Mouse (Mus musculus) thymus, adult 2 months (tissue): ENCODE data around the gene Hc. TPM values are rescaled to one million over a fixed set of nuclear protein-coding genes. Genes with fewer than 3 reads are reported as not detected.

ENCODE experiments used
- DNase-seq: peaks from one replicate; pipeline ENCODE4 v3.0.0; 2021
- H3K27ac ChIP-seq: fragments of 200-500 bp; 2 replicates; pipeline ENCODE4 v1.5.1; 2012; ENCODE audit warnings: low read length, control low read depth; ENCODE audit not compliant: control insufficient read depth, insufficient read depth
- H3K27me3 ChIP-seq: fragments of 200-500 bp; 2 replicates; pipeline ENCODE4 v1.6.1; 2012; ENCODE audit warnings: mild to moderate bottlenecking, low read length, moderate library complexity, mixed read lengths; ENCODE audit not compliant: control insufficient read depth, insufficient read depth
- H3K36me3 ChIP-seq: fragments of 200-500 bp; 2 replicates; pipeline ENCODE4 v1.6.1; 2012; ENCODE audit warnings: mild to moderate bottlenecking, low read length, moderate library complexity; ENCODE audit not compliant: control insufficient read depth, insufficient read depth
- H3K4me1 ChIP-seq: fragments of 200-500 bp; replicated peaks from 2 replicates; pipeline ENCODE4 v1.6.1; 2012; ENCODE audit warnings: low read length; ENCODE audit not compliant: control insufficient read depth, insufficient read depth
- H3K4me3 ChIP-seq: fragments of 200-500 bp; 2 replicates; pipeline ENCODE4 v1.5.1; 2012; ENCODE audit warnings: mild to moderate bottlenecking, low read length, control low read depth, moderate library complexity; ENCODE audit not compliant: control insufficient read depth, insufficient read depth
- CTCF ChIP-seq: fragments of 200-500 bp; IDR thresholded peaks from 2 replicates; pipeline ENCODE4 v1.5.1; 2012; ENCODE audit warnings: mild to moderate bottlenecking, control low read depth, low read length, moderate library complexity, borderline replicate concordance; ENCODE audit not compliant: control insufficient read depth, poor library complexity, insufficient read depth; ENCODE audit errors: extremely low read depth
- POLR2A ChIP-seq: fragments of 200-500 bp; IDR thresholded peaks from 2 replicates; pipeline ENCODE4 v1.6.1; 2012; ENCODE audit warnings: mild to moderate bottlenecking, low read length, control low read depth, moderate library complexity; ENCODE audit not compliant: control insufficient read depth, poor library complexity, insufficient read depth; ENCODE audit errors: extremely low read depth
- WGBS: fragments of 180-500 bp; shearing (Covaris S2); methylation state at CpG from one replicate; pipeline ENCODE4 v1.1.7; 2018; 5-methylcytosine and 5-hydroxymethylcytosine counted together
- polyA plus RNA-seq: library from polyadenylated mRNA; depleted of rRNA; stranded (reverse); fragments of >200 nt; gene quantifications from 2 replicates; pipeline ENCODE4 v1.2.3, GENCODE M21; 2012

Hc gene
- polyA plus RNA-seq, 1 experiment = 0.15 TPM

DNA sequence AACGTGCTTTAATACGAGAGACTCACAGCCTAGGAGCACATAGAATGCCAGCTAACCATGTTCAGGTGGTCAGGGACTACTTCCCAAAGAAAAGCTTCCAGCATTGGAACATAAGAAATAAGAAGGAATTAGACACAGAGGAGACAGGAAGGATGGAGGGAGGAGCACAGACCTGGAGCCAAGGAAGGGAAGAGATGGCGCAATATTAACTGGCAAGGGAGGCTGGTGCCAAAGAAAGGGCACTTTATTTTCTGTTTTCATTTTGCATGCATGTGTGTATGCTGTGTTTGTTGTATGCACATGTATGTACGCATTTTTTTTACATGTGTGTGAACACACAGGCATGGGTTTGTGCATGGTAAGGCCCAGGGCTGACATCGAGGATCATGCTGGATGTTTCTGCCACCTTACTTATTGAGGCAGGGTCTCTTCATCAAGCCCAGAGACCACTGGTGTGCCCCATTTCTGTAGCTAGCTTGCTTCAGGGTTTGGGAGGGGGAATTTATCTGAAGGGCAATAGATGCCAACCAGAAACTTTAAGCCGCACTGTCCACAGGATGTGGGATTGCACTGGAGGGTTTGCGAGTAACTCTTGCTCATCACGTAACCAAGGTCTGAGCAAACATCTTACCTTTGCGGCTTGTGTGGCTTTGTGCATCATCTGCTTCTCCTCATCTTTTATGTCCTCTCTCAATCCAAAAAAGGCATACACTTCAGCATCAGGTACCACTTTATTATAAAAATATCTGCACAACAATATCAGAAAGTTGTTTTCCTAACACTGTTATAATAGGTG, 22.5 kb downstream of the Hc start:
- Histone ChIP-seq H3K4me1 (no peaks in the 10 kb centered on the region), H3K4me3 (no peak overlapping the region), H3K27me3 (no peaks in the 10 kb centered on the region), H3K36me3 (no peaks in the 10 kb centered on the region), H3K27ac (no peak overlapping the region)
- TF ChIP-seq POLR2A = no peak
- TF ChIP-seq CTCF = no peak
- 75% methylated on average over 9 of the region's 9 CpGs for WGBS
- no peak for DNase-seq

DNA sequence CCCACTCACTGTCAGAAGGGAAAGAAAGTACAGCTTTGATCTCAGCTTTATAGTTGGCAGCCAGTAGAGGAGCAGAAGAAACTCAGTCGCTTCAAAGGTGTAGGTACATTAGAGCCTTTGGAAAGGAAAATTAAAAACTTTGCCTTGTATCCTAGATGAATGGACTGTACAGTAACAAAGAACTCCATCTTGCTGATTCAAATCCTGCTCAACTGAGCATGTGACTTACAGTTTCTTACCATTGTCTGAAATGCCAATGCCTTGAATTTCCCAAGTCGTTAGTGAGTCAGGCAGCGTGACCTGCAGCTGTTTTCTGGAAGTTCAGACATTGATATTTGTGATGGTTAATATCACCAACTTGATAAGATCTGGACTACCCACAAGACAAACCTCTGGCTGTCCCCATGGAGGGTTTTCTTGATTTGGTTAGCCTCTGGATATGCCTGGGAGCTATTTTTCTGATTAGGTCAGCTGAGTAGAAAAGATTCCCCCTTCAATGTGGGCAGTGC, 36.5 kb downstream of the Hc start:
- Histone ChIP-seq H3K36me3 (no peaks in the 10 kb centered on the region), H3K4me1 (no peaks in the 10 kb centered on the region), H3K4me3 (no peak overlapping the region), H3K27ac (no peak overlapping the region), H3K27me3 (no peaks in the 10 kb centered on the region)
- WGBS = 89% methylated on average over 3 of the region's 3 CpGs
- TF ChIP-seq POLR2A (no peak), CTCF (no peak)
- no peak for DNase-seq

DNA sequence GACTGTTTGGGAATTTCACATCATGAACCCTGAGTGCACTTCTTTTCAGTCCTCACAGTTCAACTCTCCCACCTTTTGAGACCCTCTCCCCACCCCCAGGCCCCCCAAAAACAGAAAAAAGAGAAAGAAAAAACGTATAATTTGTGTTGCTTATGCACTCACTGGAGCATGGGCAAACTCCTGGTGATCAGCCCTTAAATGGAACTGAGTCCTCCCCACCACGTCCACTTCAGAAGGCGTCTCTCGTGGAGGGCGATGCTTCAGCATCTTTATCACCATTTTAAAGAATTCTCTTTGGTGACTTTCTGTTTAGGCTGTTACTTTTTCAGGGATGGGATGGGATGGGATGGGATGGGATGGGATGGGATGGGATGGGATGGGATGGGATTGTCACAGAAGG, 39.4 kb downstream of the Hc start:
- Histone ChIP-seq H3K36me3 (no peaks in the 10 kb centered on the region), H3K27ac (no peak overlapping the region), H3K4me1 (no peaks in the 10 kb centered on the region), H3K27me3 (no peaks in the 10 kb centered on the region), H3K4me3 (no peak overlapping the region)
- TF ChIP-seq CTCF (no peak), POLR2A (no peak)
- 95% methylated on average over 5 of the region's 5 CpGs for WGBS
- no peak for DNase-seq

DNA sequence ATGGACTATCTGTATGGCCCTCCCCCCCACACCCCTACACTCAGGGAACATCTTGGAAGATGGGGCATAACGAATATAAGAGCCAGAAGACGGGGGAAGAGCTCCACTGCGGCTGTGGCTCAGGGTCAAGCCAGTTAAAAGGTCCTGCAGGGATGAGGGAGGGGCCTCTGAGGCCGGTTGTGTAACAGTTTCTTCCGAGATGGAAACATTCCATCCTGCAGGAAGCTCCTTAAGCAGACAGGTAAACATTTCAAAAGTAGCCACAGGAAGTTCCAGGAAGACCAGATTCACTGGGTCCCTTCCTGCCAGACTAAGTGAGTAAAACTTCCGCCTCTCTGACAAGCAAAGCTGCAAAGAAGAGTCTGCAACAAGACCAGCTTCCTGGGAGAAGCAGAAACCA, 45.4 kb downstream of the Hc start:
- WGBS = 70% methylated on average over 6 of the region's 6 CpGs
- DNase-seq = no peak
- TF ChIP-seq POLR2A = no peak
- TF ChIP-seq CTCF = no peak
- Histone ChIP-seq H3K27ac (no peak overlapping the region), H3K4me1 (peaks cover 5% of the 10 kb centered on the region; the same call in 1 of the 2 replicates), H3K36me3 (no peaks in the 10 kb centered on the region), H3K4me3 (no peak overlapping the region), H3K27me3 (no peaks in the 10 kb centered on the region)

DNA sequence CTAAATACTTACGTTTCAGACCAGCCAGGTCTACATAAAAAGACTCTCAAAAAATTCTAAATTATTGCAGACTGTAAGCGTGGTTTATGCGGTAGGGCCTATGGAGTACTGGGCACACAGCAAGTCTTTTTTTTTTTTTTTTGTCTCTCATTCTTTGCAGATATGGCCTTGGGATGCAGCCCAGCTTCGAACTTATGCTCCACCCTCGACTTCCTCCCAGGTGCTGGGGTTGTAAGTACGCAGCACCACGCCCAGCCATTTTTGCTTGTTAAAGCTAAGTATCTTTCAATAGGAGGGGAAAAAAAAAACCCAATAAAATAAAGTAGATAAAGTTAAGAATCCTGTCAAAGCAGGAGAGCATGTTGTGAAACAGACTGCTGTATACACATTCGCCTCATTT, 49.6 kb downstream of the Hc start:
- Histone ChIP-seq H3K36me3 (no peaks in the 10 kb centered on the region), H3K4me3 (no peak overlapping the region), H3K27me3 (no peaks in the 10 kb centered on the region), H3K27ac (no peak overlapping the region), H3K4me1 (peaks cover 5% of the 10 kb centered on the region; the same call in 1 of the 2 replicates)
- DNase-seq = no peak
- TF ChIP-seq CTCF (no peak), POLR2A (no peak)
- 74% methylated on average over 8 of the region's 8 CpGs for WGBS

DNA sequence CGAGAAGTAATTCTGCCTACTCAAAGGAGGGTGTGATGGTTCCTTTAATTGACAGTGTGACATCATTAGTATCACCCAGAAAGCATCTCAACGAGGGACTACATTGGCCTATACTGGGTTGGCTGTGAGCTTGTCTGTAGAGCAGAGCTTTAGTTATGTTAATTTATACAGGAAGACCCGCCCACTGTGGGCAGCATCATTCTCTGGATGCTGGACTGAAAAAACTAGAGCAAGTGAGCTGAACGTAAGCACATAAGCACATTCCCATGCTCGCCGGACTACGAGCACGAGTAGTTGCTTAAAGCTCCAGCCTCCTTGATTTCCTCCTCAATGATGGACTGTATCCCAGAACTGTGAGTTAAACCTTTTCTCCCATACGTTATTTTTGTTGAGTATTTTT, 62.3 kb downstream of the Hc start:
- 93% methylated on average over 9 of the region's 9 CpGs for WGBS
- Histone ChIP-seq H3K36me3 (no peaks in the 10 kb centered on the region), H3K27me3 (no peaks in the 10 kb centered on the region), H3K27ac (no peak overlapping the region), H3K4me3 (no peak overlapping the region), H3K4me1 (no peaks in the 10 kb centered on the region)
- no peak for TF ChIP-seq CTCF
- TF ChIP-seq POLR2A = no peak
- DNase-seq = no peak
